Mouse (Mus musculus) neural tube, embryonic 15.5 days (tissue): Measurements from ENCODE around the gene Tpk1. TPM values are rescaled to one million over a fixed set of nuclear protein-coding genes. Genes with fewer than 3 reads are reported as not detected.

Experiments
- ATAC-seq: fragments of 200-750 bp; cut with Nextera tagmentation; 2 replicates; pipeline ENCODE4 v1.8.0; 2017; ENCODE audit warnings: mild to moderate bottlenecking, moderate TSS enrichment, moderate library complexity; ENCODE audit not compliant: low FRiP score
- H3K27ac ChIP-seq: fragments of 300-500 bp; sonication (generic); replicated peaks from 2 replicates; pipeline ENCODE4 v1.5.1; 2015; ENCODE audit warnings: mild to moderate bottlenecking, inconsistent platforms
- H3K27me3 ChIP-seq: fragments of 300-500 bp; sonication (generic); replicated peaks from 2 replicates; pipeline ENCODE4 v1.6.1; 2015; ENCODE audit warnings: inconsistent platforms
- H3K36me3 ChIP-seq: fragments of 300-500 bp; sonication (generic); 2 replicates; pipeline ENCODE4 v1.6.1; 2015; ENCODE audit warnings: inconsistent platforms
- H3K4me1 ChIP-seq: fragments of 300-500 bp; sonication (generic); 2 replicates; pipeline ENCODE4 v1.6.1; 2015; ENCODE audit warnings: inconsistent platforms
- H3K4me2 ChIP-seq: fragments of 300-500 bp; sonication (generic); 2 replicates; pipeline ENCODE4 v1.6.1; 2015; ENCODE audit warnings: inconsistent platforms, mild to moderate bottlenecking, moderate library complexity
- H3K4me3 ChIP-seq: fragments of 300-500 bp; sonication (generic); replicated peaks from 2 replicates; pipeline ENCODE4 v1.5.1; 2015; ENCODE audit warnings: mild to moderate bottlenecking, inconsistent platforms
- H3K9ac ChIP-seq: fragments of 300-500 bp; sonication (generic); replicated peaks from 2 replicates; pipeline ENCODE4 v1.6.1; 2015; ENCODE audit warnings: mild to moderate bottlenecking, inconsistent platforms
- H3K9me3 ChIP-seq: fragments of 300-500 bp; sonication (generic); replicated peaks from 2 replicates; pipeline ENCODE4 v1.6.1; 2016; ENCODE audit warnings: inconsistent platforms
- WGBS: fragments of 180-500 bp; shearing (Covaris S2); methylation state at CpG from one replicate; pipeline ENCODE4 v1.1.7; 2015; ENCODE audit warnings: mixed read lengths; 5-methylcytosine and 5-hydroxymethylcytosine counted together
- polyA plus RNA-seq: library from polyadenylated mRNA; unstranded; fragments of >200 nt; fragmentation: Nextera tagmentation; extraction: Ambion mirVana; gene quantifications from 2 replicates; pipeline ENCODE4 v1.2.1, GENCODE M21; 2015

Tpk1 gene
- polyA plus RNA-seq, 1 experiment from 2014 or later, result 4.7 TPM

GRCm38 (mm10) chr6:43295908-43296307 lies 370.2 kb downstream of the Tpk1 start:
- H3K9ac ChIP-seq, result no peak overlapping the region
- no peak overlapping the region for H3K27ac ChIP-seq
- peaks cover 9% of the 10 kb centered on the region for H3K4me1 ChIP-seq
- ATAC-seq, result no peak
- no peak overlapping the region for H3K4me3 ChIP-seq
- 59% methylated on average over 5 of the region's 5 CpGs for WGBS
- H3K27me3 ChIP-seq, result no peaks in the 10 kb centered on the region
- no peaks in the 10 kb centered on the region for H3K9me3 ChIP-seq
- H3K36me3 ChIP-seq, result no peaks in the 10 kb centered on the region
- no peak overlapping the region for H3K4me2 ChIP-seq
